In the genomic region with DNA sequence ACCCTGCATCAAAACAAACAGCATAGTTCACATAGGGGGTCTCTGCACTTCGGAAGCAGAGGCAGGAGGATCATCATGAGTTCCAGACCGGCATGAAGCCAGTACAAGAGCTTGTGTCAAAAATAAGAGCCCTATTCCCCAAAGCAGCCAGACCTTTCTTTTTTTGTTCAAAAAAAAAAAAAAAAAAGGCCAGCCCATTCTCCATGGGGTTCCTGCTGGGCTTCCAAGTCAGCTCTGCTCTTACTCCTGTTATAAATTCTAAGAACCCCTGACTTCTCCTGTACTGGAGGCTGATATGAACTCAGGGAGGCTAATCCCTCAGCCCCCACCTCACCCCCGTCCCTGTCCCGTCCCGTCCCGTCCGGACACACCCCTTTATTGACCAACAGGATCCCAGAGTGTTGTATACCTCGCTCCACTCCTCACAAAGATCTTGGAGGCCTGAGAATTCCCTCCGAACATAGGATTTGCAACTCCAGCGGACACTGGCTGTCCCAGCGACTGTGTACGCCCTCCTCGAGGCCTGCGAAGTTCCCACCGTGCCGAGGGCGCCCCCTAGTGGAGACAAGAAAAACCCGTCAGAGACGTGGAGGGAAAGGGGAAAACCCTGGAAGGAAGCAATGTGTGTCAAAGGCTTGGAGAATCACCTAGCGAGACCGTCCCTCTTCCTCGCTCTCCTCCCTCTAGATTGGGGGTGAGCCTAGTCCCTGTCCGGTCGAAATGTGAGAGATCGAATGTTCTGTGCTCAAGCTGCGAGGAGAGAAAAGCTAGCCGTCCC, we compare ENCODE assay signal across 8 mouse cellular contexts. TPM values are rescaled to one million over a fixed set of nuclear protein-coding genes. Genes with fewer than 3 reads are reported as not detected.
DNase-seq lines count a peak whose midpoint lies in the region; ATAC-seq lines count a peak whose summit lies in the region.

No protein-coding gene starts in this region.

- no peaks in the 10 kb centered on the region for H3K27me3 ChIP-seq in hindbrain, embryonic 14.5 days (ENCODE audit: control insufficient read depth, insufficient read depth, low read length)

- no peak for ATAC-seq in hindbrain, embryonic 14.5 days (ENCODE audit: low FRiP score)
- ATAC-seq in megakaryocyte-erythroid progenitor cell, adult 5-6 weeks (replicated peaks; ENCODE audit: low FRiP score, low TSS enrichment, poor library complexity, severe bottlenecking), result peak; percentile 89

- H3K36me3 ChIP-seq in hindbrain, embryonic 14.5 days (replicated peaks; ENCODE audit: control insufficient read depth, insufficient read depth), result no peaks in the 10 kb centered on the region

- H3K4me1 ChIP-seq in hindbrain, embryonic 14.5 days (replicated peaks; ENCODE audit: control insufficient read depth, insufficient read depth, low read length), result peaks cover 20% of the 10 kb centered on the region; the same call in 1 of the 2 replicates

- peak overlapping the region; percentile 38 for H3K27ac ChIP-seq in hindbrain, embryonic 14.5 days

- peak overlapping the region; percentile 18 for H3K4me3 ChIP-seq in hindbrain, embryonic 14.5 days (replicated peaks; ENCODE audit: low read length)

- H3K4me2 ChIP-seq in hindbrain, embryonic 14.5 days (replicated peaks), result peak overlapping the region; percentile 44

- H3K9me3 ChIP-seq in hindbrain, embryonic 14.5 days (ENCODE audit: control insufficient read depth, low read length), result no peaks in the 10 kb centered on the region

- H3K9ac ChIP-seq in hindbrain, embryonic 14.5 days, result no peak overlapping the region

- intact Hi-C loops in left cerebral cortex, postnatal 14 days (cut with DNase I), result no loop called here

- DNase-seq in T-cell, adult 2 months (ENCODE audit: low spot score), result peak; percentile 66
- peak; percentile 85 to 87 for DNase-seq in cerebellum, postnatal 10 days
- peak; percentile 23 to 62 for DNase-seq in frontal cortex, postnatal 25 days (ENCODE audit: low spot score in 2 of 2)
- peak; percentile 76 for DNase-seq in hindbrain, embryonic 14.5 days (ENCODE audit: low spot score)
- DNase-seq in left cerebral cortex, postnatal 14 days (ENCODE audit: low spot score in 2 of 2), result peak; percentile 45 to 71
- DNase-seq in right cerebral cortex, postnatal 10 days (ENCODE audit: low spot score in 2 of 2), result peak; percentile 55 to 81
- DNase-seq in urinary bladder, postnatal 25 days (ENCODE audit: low spot score), result peak; percentile 91

- WGBS in hindbrain, embryonic 14.5 days, result 9% methylated on average over 27 of the region's 27 CpGs

RNA-seq across cellular contexts. Expression of a gene that starts 0.7 kb away (rescaled TPM):
- polyA plus RNA-seq in hindbrain, embryonic 14.5 days (2014; fragmentation: Nextera tagmentation; extraction: Ambion mirVana), result 3.7 and 4.3 TPM in 2 replicates
- 1 to 10 TPM; 3.5 to 9.8 TPM for total RNA-seq in left cerebral cortex, postnatal 14 days (2021)
- not detected in 2 replicates for total RNA-seq in megakaryocyte-erythroid progenitor cell, adult 5-6 weeks (2014; fragmentation: Nextera tagmentation)
- not detected in 2 replicates for total RNA-seq in megakaryocyte-erythroid progenitor cell, adult 5-6 weeks (2017)

RNA-seq across cellular contexts. Expression of a gene that starts 22.3 kb away (rescaled TPM):
- polyA plus RNA-seq in hindbrain, embryonic 14.5 days (2014; fragmentation: Nextera tagmentation; extraction: Ambion mirVana), result 48.2 and 55.3 TPM in 2 replicates
- total RNA-seq in left cerebral cortex, postnatal 14 days (2021), result 10 to 100 TPM; 52.1 to 62.1 TPM
- total RNA-seq in megakaryocyte-erythroid progenitor cell, adult 5-6 weeks (2014; fragmentation: Nextera tagmentation), result 44.9 and 47.2 TPM in 2 replicates
- total RNA-seq in megakaryocyte-erythroid progenitor cell, adult 5-6 weeks (2017), result 34.3 and 38.2 TPM in 2 replicates

RNA-seq across cellular contexts. Expression of a gene that starts 25.7 kb away (rescaled TPM):
- 8.2 and 9.2 TPM in 2 replicates for polyA plus RNA-seq in hindbrain, embryonic 14.5 days (2014; fragmentation: Nextera tagmentation; extraction: Ambion mirVana)
- 10 to 100 TPM; 10.6 to 11.1 TPM for total RNA-seq in left cerebral cortex, postnatal 14 days (2021)
- not detected in 2 replicates for total RNA-seq in megakaryocyte-erythroid progenitor cell, adult 5-6 weeks (2014; fragmentation: Nextera tagmentation)
- total RNA-seq in megakaryocyte-erythroid progenitor cell, adult 5-6 weeks (2017), result not detected in 2 replicates

Comparison
In these comparisons a context has a peak if more than half of its experiments do, and no peak if none do; other contexts are left out.
1. RNA of a gene that starts 0.7 kb away (total RNA-seq): 3.5 to 9.8 TPM in left cerebral cortex, postnatal 14 days; not detected in megakaryocyte-erythroid progenitor cell, adult 5-6 weeks; every median in the first group is over 4 times any median in the second.
2. RNA of a gene that starts 25.7 kb away (total RNA-seq): 10.6 to 11.1 TPM in left cerebral cortex, postnatal 14 days; not detected in megakaryocyte-erythroid progenitor cell, adult 5-6 weeks; every median in the first group is over 10 times any median in the second.
3. Peak in every context shown above with its lines, with median percentiles within 50 percentile points of each other: DNase-seq.